Mouse (Mus musculus) thymus, postnatal 25 days (tissue): ENCODE data around the gene Fgfr2.

Source experiments
- DNase-seq: peaks from one replicate; pipeline ENCODE4 v3.0.0; 2022

Fgfr2 gene

GRCm38 (mm10) chr7:130935793-130936471 is 2187.2 kb downstream of the Fgfr2 start, which contains the start of gene Htra1:
Gene Htra1 (plus strand): TSS chr7:130936111.
- DNase-seq, result peak; percentile 22

GRCm38 (mm10) chr7:130935421-130935792 is 2187.7 kb downstream of the Fgfr2 start:
- no peak for DNase-seq

- no peak for DNase-seq
Observed at GRCm38 (mm10) chr7:130934654-130935053, 2188.5 kb downstream of the Fgfr2 start.

- no peak for DNase-seq
Observed at GRCm38 (mm10) chr7:130932921-130933320, 2190.2 kb downstream of the Fgfr2 start.

GRCm38 (mm10) chr7:130930401-130930800 is 2192.7 kb downstream of the Fgfr2 start:
- no peak for DNase-seq

- DNase-seq, result no peak
Observed at GRCm38 (mm10) chr7:130922981-130923731, 2200.0 kb downstream of the Fgfr2 start.

GRCm38 (mm10) chr7:130918260-130918659 is 2204.9 kb downstream of the Fgfr2 start:
- no peak for DNase-seq

- DNase-seq, result peak; percentile 19
Observed at GRCm38 (mm10) chr7:130914693-130915363, 2208.3 kb downstream of the Fgfr2 start.

GRCm38 (mm10) chr7:130910841-130911240 is 2212.3 kb downstream of the Fgfr2 start:
- DNase-seq, result no peak

GRCm38 (mm10) chr7:130904571-130905365 is 2218.4 kb downstream of the Fgfr2 start:
- DNase-seq, result no peak

GRCm38 (mm10) chr7:130903505-130904074 is 2219.6 kb downstream of the Fgfr2 start:
- peak; percentile 57 for DNase-seq

GRCm38 (mm10) chr7:130902929-130903328 is 2220.2 kb downstream of the Fgfr2 start:
- DNase-seq, result no peak

GRCm38 (mm10) chr7:130900233-130900848 is 2222.8 kb downstream of the Fgfr2 start:
- no peak for DNase-seq

- DNase-seq, result no peak
Observed at GRCm38 (mm10) chr7:130898373-130898772, 2224.8 kb downstream of the Fgfr2 start.

GRCm38 (mm10) chr7:130897201-130897600 is 2225.9 kb downstream of the Fgfr2 start:
- DNase-seq, result no peak

GRCm38 (mm10) chr7:130896064-130896463 is 2227.1 kb downstream of the Fgfr2 start:
- DNase-seq, result no peak

- no peak for DNase-seq
Observed at GRCm38 (mm10) chr7:130895618-130895945, 2227.6 kb downstream of the Fgfr2 start.

GRCm38 (mm10) chr7:130894931-130895617 is 2228.1 kb downstream of the Fgfr2 start:
- DNase-seq, result no peak

GRCm38 (mm10) chr7:130892973-130893372 is 2230.2 kb downstream of the Fgfr2 start:
- peak; percentile 50 for DNase-seq

- DNase-seq, result no peak
Observed at GRCm38 (mm10) chr7:130890871-130891270, 2232.3 kb downstream of the Fgfr2 start.

- DNase-seq, result no peak
Observed at GRCm38 (mm10) chr7:130887946-130888345, 2235.2 kb downstream of the Fgfr2 start.

GRCm38 (mm10) chr7:130886246-130886645 is 2236.9 kb downstream of the Fgfr2 start:
- peak; percentile 18 for DNase-seq
